Mouse (Mus musculus): Measurements from ENCODE around the gene Zfp61.

Zfp61 gene

DNA sequence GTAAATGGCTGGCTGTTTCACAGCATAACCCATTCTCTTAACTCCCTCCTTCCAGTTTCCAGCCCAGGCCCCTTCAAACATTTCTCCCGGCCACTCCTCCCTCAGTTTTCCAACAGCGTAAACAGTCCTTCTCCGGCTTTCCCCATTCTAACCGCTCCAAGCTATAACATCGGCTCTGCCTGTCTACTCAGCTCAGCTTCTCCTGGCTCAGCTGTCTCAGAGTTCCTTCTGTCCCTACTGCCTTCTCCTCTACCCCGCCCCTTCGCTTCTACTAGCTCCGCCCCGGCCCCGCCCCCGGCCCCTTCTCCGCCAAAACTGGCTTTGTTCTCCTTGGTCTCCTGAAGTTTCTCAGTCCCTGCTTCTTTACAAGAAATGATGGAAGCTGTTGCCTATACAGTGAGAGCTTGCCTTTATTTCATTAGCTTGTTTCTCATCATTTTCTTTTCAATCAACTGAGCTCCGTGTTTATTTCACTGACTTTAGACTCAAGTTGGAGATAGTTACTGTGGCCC lies at the start of gene Zfp61:
Gene Zfp61 (minus strand): TSS at position 462 of the 512 bp plus-strand sequence.
- peak; percentile 70 for DNase-seq (ENCODE audit: inconsistent ontology term)

DNA sequence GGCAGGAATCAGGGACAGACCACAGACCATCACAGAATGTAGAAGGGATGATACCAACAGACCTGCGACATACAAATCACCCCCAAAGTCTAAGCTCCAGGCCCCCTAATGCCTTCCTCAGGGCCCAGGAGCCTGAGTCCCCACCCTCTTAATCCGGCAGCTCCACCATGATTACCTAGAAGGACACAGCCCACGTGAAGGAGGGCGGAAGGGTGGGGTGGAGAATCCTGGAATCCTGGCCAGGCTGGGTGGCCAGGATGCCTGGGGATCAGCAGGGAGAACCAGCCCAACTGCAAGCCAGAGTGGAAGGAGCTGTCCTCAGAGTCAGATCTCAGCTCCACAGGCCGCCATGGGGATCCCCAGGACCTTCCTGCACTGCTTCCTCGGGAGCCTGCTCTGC lies 47.9 kb upstream of the Zfp61 start, which contains the start of gene Lypd5:
Gene Lypd5 (plus strand): TSS at position 301 of the 400 bp plus-strand sequence.
- DNase-seq (ENCODE audit: inconsistent ontology term) = no peak

DNA sequence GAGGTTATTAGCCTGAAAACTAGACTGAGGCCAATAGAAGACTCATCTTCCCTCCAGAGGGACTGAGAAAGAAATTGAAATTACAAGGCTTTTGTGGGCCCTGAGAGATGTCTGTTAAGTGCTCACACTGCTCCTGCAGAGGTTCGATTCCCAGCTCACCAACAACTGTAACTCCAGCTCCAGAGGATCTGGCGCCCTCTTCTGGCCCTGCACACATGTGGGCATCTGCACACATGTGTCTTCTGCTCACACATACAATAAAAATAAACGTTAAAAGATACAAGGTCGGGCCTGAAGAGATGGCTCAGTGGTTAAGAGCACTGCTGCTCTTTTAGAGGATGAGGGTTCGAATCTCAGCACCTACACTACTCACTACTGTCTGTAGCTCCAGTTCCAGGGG lies 45.4 kb upstream of the Zfp61 start:
- DNase-seq (ENCODE audit: inconsistent ontology term) = no peak

DNA sequence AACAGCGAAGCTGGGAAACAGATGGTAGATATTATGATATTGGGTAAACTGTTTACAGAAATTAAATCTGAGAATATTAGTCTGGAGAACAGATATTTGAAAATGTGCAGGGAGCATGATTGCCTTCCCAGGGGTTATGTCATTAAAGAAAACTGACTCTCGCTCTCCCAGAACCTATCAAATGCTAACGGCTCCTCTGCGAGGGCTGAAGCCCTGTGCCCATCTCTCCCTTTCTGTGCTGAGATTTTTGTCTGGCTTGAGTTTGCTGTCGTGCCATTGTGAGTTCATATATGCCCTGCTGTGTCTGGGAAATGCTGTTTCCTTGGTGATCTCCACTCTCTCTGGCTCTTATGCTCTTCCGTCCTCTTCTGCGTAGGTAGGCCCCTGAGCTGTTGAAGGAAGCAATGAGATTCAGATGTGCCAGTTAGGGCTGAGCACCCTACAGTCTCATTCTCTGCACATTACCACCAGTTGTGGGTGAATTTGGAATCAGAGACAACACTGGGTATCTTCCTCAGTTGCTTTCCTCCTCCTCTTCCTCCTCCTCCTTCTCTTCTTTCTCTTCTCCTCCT lies 42.8 kb upstream of the Zfp61 start:
- no peak for DNase-seq (ENCODE audit: inconsistent ontology term)

DNA sequence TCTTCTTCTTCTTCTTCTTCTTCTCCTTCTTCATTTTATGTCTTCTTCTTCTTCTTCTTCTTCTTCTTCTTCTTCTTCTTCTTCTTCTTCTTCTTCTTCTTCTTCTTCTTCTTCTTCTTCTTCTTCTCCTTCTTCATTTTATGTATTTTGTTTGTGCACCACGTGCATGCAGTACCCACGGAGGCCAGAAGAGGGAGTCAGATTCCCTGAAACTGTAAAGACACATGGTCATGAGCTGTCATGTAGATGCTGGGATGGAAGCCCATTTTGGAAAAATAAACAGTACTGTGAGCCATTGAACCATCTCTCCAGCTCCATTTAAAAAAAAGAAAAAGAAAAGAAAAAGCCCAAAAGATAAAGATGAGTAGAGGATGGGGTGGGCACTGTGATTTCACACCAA lies 37.2 kb upstream of the Zfp61 start:
- no peak for DNase-seq (ENCODE audit: inconsistent ontology term)

DNA sequence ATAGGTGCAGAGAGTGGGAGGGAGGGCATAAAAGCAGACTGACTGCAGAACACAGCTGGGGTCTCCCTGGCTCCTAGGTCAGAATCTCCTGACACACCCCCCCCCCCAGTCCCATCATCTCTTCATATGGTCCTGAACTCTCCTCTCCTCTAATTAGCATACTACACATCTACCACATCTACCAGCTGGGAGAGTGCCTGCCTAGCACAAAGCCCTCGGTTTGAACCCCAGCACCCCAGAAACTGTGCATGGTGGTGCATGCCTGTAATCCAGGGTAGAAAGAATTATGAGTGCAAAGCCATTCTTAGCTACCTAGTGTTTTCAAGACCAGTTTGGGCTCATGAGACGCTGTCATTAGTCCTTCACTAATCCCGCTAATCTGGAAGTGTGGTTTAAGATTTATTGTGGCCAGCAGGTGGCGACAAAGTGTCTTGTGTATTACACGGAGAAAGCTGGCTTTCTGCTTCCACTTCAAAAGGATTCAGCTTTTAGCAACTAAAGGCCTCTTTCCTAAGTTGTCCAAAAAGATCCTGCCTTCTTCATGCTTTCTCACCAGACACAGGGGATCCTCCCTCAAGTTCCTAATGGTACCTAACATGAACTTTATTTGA lies 34.8 kb upstream of the Zfp61 start:
- peak; percentile 26 for DNase-seq (ENCODE audit: inconsistent ontology term)

DNA sequence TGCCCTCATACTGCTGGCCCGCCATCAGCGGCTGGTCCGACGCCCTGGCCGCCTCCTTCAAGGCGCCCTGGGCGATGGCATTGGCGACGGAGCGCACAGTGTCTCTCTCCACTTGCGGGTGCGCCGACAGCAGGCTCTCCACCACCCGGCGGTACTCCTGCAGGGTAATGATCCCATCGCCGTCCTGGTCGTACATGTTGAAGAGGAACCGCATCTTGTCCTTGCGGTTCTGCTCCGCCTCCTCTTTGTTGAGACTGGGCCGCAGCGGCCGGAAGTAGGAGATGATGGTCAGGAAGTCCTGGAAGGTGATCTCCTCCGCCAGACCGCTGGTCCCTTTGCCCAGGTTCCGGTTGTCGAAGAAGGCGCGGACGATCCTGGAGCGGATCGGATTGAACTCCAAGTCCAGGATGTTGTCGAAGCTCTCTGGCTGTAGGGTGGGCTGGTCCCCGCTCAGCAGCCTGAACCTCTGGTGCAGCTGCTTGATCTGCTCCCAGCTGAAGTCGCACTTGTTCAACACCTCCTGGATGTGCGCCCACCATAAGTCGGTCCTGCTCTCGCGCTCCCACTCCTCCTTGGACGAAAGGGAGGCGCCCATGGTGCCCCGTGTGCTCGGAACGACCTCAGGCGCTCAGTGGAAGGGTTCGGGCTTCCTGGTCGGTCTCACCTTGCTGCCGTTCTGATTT lies 32.4 kb upstream of the Zfp61 start, which contains the start of gene Tescl:
Gene Tescl (minus strand): TSS at position 633 of the 683 bp plus-strand sequence.
- DNase-seq (ENCODE audit: inconsistent ontology term) = no peak

DNA sequence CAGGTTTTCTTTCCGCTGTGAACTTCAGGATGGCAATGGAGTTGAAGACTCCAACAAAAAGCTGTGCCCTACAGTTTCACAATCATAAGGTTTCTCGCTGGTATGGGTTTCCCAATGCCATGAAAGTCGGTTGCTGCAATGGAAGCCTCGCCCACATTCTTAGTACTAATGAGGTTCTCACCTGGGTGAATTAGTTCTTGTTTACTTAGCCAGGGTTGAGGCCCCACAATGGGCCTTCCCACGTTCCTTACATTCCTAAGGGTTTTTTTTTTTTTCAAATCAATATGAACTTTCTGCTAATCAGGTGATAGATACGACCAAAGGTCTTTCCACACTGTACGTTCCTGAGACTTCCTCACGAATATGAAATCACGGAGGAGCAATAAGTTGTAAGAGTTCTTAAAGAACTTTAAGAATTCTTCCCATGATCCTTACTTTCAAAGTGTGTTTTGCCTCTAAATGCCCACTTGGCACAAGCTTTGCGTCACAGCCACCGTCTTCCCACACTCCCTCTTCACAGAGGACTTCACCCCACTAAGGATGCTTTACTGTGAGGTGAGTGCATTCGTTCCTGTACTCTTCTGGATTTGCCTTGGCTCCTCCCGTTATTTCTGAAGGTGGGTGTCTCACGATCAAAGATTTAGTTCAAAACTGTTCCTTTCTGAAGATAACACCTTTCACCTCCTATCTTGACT lies 26.4 kb upstream of the Zfp61 start:
- DNase-seq (ENCODE audit: inconsistent ontology term) = no peak

DNA sequence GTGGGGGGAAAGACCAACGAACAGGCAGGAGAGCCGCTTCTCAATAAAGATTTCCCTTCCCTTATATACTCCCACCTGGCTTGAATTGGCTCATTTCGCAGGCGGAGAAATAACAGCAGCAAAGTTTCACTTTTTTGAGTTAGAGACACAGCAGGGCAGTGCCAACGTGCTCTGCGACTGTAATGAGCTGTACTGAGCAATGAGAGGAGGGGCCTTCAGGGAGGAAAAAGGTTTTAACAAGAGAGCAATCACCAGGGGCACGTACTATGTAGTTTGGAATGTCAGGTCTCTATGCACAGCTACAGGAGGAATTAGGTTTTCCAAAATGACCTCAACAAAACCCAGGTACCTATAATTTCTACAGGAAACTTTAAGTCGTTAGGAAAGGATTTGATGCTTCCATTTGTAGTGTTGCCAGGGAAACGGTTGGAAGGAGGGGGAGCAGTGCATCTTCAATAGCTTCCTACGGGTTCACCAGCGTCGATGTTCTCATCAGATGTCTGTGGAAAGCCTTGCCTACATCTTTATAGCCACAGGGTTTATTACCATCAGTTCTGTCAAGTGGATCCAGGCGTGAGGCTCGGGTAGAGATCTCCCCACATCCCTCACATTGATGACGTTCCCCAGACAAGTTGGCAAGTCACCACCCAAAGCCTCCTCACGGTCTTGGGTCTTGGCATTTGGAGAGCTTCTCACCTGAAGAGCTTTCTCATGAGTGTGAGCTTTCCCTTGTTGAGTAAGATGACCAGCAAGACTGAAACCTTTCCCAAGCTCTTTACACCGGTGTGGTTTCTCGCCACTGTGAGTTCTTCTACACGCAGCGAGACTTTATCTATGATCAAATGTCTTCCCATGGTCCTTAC lies 25.5 kb upstream of the Zfp61 start:
- DNase-seq (ENCODE audit: inconsistent ontology term) = peak; percentile 12

DNA sequence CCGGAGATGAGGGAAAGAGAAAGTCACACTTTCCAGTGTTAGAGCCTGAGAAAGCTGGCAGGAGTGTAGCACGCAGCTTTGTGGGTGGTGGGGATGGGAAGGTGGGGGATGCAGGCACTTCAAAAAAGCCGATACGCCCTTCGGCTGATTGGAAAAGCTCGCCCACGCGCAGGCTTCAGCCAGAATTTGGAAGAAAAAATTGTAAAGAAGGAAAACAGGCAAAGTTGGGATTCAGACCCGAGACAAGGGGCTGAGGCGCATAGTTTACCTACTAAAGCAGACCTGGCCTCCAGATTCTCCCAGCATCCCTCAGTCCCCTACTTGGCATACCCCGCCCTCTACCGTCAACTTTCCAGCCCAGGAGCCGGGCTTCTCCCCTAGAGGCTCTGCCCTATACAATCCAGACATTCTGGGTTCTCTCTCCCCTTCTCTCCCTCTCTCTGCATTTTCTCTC lies 24.7 kb upstream of the Zfp61 start:
- DNase-seq (ENCODE audit: inconsistent ontology term) = peak; percentile 19

DNA sequence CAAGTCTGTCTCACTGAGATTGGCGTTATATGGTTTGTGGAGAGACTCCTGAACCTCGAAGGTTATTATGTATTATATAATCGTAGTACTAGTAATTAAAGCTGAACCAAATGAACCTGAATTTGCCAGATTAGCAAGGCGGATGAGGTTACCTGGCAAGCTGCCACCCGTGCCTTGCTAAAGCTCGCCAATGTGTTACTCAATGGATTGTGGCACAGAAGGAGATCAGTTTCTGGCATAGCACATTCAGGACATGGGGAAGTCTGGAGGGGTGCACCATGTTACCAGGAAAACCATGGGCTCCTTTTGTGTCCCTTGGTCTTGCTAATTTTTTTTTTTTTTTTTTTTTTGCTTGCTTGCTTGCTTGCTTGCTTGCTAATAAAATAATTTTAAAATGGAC lies 24.2 kb upstream of the Zfp61 start:
- DNase-seq (ENCODE audit: inconsistent ontology term) = peak; percentile 50

DNA sequence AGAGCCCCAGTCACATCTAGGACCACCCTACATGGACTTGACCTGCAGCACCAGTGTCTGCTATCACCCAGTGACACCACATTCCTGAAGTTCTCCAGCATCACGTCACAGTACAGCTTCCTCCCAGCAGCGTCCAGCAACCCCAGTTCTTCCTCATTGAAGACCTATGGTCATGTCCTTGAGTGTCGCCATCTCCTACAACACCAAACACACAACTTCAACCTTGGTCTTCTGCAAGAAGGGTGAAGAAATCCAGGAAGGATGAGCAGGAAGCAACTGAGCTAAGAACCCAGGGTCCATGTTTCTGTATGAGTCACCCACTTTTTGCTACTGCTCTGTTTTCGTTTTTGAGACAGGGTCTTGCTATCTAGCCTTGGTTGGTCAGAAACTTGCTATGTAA lies 21.6 kb upstream of the Zfp61 start:
- no peak for DNase-seq (ENCODE audit: inconsistent ontology term)

DNA sequence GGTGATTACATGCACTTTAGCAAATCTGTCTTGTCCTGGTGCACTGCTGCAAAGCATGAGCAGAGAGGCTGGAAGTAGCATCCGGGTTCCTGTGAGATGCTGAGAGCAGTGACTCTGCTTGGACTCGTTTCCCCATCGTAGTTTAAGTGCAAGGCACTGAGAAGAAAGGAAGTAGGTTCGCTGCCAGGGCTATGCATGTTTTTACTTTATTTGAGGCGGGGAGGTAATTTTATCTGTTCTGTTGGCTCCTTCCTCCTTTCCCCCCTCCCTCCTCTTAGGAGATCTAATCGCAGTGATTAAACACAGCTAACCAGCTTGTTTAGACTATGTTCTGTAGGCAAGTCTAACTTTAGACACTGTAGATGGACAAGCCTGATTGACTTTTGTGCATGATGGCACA lies 17.9 kb upstream of the Zfp61 start:
- no peak for DNase-seq (ENCODE audit: inconsistent ontology term)

DNA sequence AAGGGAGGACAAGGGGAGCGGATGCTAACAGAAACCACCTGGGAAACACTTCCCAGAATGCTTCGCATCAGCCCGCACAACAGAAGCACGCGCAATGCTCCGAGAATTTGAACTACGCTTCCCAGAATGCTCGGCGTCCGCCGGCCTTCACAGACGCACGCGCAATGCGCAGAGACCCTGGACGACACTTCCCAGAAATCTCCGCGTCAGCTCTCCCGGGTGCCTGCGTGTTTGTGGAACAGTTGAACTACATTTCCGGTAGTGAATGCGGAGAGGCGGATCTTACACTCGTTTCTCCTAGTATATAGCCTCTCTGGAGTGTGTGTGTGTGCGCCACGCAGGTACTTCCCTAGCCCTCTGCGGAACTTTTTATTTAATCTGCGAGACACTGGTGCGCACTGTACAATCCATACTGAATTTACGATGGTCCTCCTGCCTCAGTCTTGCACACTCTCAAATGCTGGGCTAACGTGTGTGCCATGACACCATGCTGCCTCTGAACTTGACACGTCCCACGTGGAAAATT lies 15.6 kb upstream of the Zfp61 start, which contains the start of gene Zfp94:
Gene Zfp94 (minus strand): TSS at position 100 of the 526 bp plus-strand sequence.
- peak; percentile 88 for DNase-seq (ENCODE audit: inconsistent ontology term)

DNA sequence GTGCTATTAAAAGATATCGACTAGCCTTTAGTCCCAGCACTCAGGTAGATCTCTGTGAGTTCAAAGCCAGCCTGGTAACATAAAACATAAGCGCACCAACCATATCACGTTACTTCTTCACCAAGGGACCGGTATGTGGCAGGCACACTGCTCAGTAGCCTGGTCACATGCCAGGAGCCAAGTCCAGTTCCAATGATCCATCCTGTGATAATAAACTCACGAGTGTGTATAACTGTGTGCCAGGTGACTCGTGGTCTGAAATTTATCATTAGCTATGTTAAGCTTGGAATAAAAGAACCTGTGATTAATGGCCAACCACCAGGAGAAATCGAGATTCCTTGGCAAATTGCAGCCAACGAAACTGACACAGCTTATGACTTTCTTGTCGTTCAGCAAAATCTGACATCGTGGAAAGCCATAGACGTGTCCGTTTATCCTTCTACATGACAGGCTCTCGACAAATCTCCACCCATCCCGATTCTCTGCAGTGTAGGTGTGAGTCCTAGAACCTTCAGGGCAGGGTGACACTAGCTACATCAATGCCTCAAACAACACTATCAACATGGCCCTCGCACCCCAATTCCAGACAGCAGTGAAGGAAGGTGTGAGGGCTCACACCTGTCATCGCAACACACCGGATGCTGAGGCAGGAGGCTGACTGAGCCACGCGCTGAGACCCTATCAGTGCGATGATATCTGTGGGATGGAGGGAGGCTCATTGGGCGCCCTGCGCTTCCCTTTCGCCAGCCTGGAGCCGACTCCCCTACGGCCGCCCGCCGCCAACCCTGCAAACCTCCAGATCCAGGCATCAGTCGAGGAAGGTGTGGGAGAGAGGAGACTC lies 14.9 kb upstream of the Zfp61 start:
- DNase-seq (ENCODE audit: inconsistent ontology term) = peak; percentile 1

DNA sequence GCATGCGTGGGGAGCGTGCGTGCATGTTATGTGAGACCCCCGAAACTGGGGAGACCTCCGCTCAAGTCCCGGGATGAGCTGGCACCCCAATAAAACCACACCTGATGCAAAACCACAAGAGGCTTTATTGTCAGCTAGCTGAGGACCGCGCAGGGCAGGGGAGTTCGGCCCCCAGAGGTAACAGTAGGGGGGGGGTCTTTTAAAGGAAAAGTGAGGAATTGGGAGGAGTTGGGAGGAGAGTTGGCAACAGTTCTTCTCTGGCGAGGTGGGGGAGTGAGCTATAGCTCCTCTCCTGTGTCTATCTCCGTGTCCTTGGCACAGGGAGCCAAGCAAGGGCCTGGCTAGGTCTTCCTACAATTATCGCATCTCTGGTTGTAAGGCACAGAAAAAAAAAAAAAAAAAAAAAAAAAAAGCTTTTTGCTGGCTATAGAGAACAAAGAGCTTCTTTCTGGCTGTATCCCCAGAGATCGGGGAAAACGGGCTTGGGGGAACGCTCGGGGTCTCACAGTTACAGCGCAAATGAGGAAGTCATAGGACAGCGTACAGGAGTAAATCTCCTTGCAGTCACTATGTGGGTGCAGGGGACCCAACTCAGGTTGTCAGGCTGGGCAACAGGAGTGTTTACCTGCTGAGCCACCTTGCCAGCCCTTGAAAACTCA lies 1.1 kb downstream of the Zfp61 start:
- peak; percentile 6 for DNase-seq (ENCODE audit: inconsistent ontology term)

DNA sequence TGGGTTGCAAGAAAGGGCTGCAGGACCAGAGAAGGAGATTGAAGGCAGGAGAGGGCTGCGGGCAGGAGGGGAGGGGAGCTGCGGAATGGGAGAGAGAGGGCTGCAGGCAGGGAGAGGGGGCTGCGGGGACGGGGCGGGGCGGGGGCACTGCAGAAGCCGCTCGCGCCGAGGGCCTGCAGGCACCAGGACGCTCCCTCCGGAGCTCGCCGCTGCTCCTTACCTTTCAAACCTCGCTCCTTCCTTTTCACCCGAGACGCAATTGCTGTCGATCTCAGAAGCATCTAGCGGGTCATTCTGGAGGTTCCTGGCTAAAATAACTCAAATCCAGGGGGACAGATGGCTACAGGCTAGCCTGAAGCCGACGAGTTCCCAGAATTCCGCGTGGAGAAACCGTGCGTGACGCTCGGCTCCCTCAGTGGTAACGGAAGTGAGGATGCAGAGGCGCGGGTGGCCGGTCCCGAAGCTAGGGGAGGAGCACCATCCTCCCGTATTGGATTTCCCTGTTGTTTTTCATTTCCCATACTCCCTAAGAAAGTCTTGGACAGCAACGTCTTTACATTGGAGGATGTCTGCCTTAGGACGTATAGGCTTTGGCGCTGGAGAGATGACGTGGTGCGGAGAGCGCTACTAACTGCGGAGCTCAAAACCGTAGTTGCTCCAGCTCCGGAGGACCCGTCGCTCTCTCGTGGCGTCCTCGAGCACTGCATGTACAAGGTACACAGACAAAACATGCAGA lies 1.9 kb downstream of the Zfp61 start:
- DNase-seq (ENCODE audit: inconsistent ontology term) = peak; percentile 74

DNA sequence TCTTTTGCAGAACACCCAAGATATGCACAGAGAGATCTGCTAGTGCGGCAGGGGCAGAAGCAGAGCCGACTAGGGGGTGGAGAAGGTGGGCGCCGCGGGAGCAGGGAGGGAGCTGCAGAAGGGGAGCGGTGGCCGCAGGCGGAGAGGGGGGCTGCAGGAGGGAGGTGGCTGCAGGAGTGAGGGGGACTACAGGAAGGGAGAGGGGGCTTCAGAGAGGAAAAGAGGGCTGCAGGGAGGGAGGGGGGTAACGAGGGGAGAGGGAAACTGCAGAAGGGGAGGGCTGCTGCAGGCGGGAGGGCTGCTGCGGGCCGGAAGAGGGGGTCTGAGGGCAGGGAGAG lies 2.4 kb downstream of the Zfp61 start:
- DNase-seq (ENCODE audit: inconsistent ontology term) = no peak

All from Muller cell, postnatal 12 days (primary cell).